Mouse (Mus musculus) heart, embryonic 13.5 days (tissue): ENCODE data around the gene Glmp. TPM values are rescaled to one million over a fixed set of nuclear protein-coding genes. Genes with fewer than 3 reads are reported as not detected.

Source experiments
- ATAC-seq: fragments of 200-750 bp; cut with Nextera tagmentation; 2 replicates; pipeline ENCODE4 v1.8.0; 2017; ENCODE audit warnings: moderate TSS enrichment; ENCODE audit not compliant: insufficient number of reproducible peaks, low FRiP score, low TSS enrichment; ENCODE audit errors: extremely low read depth
- H3K27ac ChIP-seq: fragments of 300-500 bp; sonication (generic); replicated peaks from 2 replicates; pipeline ENCODE4 v1.5.1; 2015; ENCODE audit warnings: moderate library complexity, mild to moderate bottlenecking, inconsistent platforms
- H3K27me3 ChIP-seq: fragments of 300-500 bp; sonication (generic); replicated peaks from 2 replicates; pipeline ENCODE4 v1.6.1; 2015; ENCODE audit warnings: mild to moderate bottlenecking, inconsistent platforms
- H3K36me3 ChIP-seq: fragments of 300-500 bp; sonication (generic); 2 replicates; pipeline ENCODE4 v1.6.1; 2015; ENCODE audit warnings: mild to moderate bottlenecking, inconsistent platforms
- H3K4me1 ChIP-seq: fragments of 300-500 bp; sonication (generic); 2 replicates; pipeline ENCODE4 v1.6.1; 2015; ENCODE audit warnings: inconsistent platforms
- H3K4me2 ChIP-seq: fragments of 300-500 bp; sonication (generic); 2 replicates; pipeline ENCODE4 v1.6.1; 2015; ENCODE audit warnings: inconsistent platforms, mild to moderate bottlenecking, moderate library complexity
- H3K4me3 ChIP-seq: fragments of 300-500 bp; sonication (generic); 2 replicates; pipeline ENCODE4 v1.5.1; 2015; ENCODE audit warnings: moderate library complexity, mild to moderate bottlenecking, inconsistent platforms
- H3K9ac ChIP-seq: fragments of 300-500 bp; sonication (generic); 2 replicates; pipeline ENCODE4 v1.6.1; 2015; ENCODE audit warnings: inconsistent platforms, mild to moderate bottlenecking, moderate library complexity
- H3K9me3 ChIP-seq: fragments of 300-500 bp; sonication (generic); 2 replicates; pipeline ENCODE4 v1.6.1; 2016; ENCODE audit warnings: inconsistent platforms
- WGBS: fragments of 180-500 bp; shearing (Covaris S2); methylation state at CpG from one replicate; pipeline ENCODE4 v1.1.7; 2015; ENCODE audit warnings: mixed read lengths; 5-methylcytosine and 5-hydroxymethylcytosine counted together
- polyA plus RNA-seq: library from polyadenylated mRNA; unstranded; fragments of >200 nt; fragmentation: Nextera tagmentation; extraction: Ambion mirVana; gene quantifications from 2 replicates; pipeline ENCODE4 v1.2.1, GENCODE M21; 2015

Gene Glmp
- polyA plus RNA-seq, 1 experiment from 2014 or later: 160 TPM

DNA sequence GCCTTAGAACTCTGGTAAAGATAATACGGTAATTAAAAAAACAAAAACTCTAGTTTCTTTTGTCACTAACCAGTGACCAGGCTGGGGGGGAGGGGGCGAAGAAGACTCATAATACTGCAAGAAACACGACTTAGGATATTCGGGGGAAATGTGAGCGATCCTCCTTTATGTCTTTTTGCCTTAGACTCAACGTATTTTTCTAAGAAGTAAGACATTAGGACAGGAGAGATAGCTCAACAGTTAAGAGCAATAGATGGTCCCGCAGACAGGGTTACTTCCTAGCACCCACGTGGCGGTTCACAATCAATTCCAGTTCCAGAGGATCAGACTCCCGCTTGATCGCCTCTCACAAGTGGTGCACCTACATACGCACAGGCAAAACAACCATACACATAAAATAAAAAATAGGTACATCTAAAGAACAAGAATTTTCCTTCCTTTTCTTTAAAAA lies 28.7 kb upstream of the Glmp start:
- 2% methylated on average over 12 of the region's 12 CpGs for WGBS
- peak overlapping the region; percentile 95 for H3K27ac ChIP-seq

DNA sequence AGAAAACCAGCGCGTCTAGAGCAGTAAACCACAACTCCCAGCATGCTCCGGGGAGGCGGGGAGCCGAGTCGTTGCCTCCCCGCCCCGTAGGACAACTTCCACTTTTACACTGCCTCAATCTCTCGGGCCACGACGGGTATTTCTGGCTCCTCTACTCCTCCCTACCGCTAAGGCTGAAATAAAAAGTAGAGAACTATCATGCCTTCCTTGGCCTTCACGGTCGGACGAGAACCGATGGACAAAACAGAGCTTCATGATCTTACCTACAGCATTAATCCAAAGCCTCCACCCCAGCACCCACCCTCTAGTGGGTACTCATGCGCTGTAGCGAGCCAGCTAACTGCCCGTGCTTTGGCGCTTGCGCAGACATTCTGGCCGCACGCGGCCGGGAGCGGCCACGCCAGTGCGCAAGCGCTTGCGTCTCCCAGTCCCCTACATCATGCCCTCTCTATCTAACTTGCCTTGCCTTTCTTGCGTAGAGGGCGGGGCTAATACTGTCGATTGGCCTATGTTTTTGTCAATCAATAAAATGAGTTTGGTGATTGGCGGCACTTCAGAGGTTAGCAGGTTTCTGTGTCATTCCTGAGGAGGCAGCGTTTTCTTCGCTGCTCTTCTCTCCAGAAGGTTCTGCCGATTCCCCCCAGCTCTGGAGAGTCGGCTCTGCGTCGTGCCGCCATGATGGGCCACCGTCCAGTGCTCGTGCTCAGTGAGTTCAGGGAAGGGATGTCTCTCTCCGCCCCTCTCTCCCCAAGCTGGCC lies 28.1 kb upstream of the Glmp start, which contains the start of the genes Tsacc and Cct3:
Tsacc (minus strand) TSS at position 439 of the 758 bp plus-strand sequence.
Cct3 (plus strand) TSS at position 556 of the 758 bp plus-strand sequence.
- peak; percentile 97 for ATAC-seq
- Histone ChIP-seq H3K4me1 (peaks cover 27% of the 10 kb centered on the region), H3K27me3 (no peaks in the 10 kb centered on the region), H3K27ac (peak within 1 kb of the TSS; percentile 95), H3K9ac (peak within 1 kb of the TSS; percentile 88), H3K4me3 (peak within 1 kb of the TSS; percentile 67), H3K4me2 (peak within 1 kb of the TSS; percentile 86), H3K9me3 (no peaks in the 10 kb centered on the region), H3K36me3 (peaks cover 30% of the 10 kb centered on the region)
- WGBS: under 1% methylated on average over 44 of the region's 44 CpGs

More for the DNA sequence above, 28.7 kb upstream of the Glmp start:
- H3K36me3 ChIP-seq: peaks cover 23% of the 10 kb centered on the region
- no peaks in the 10 kb centered on the region for H3K9me3 ChIP-seq
- H3K4me3 ChIP-seq: peak overlapping the region; percentile 67
- H3K4me2 ChIP-seq: peak overlapping the region; percentile 86
- ATAC-seq: no peak; the same call in 1 of the 2 replicates
- peaks cover 27% of the 10 kb centered on the region for H3K4me1 ChIP-seq
- no peaks in the 10 kb centered on the region for H3K27me3 ChIP-seq
- H3K9ac ChIP-seq: peak overlapping the region; percentile 81

DNA sequence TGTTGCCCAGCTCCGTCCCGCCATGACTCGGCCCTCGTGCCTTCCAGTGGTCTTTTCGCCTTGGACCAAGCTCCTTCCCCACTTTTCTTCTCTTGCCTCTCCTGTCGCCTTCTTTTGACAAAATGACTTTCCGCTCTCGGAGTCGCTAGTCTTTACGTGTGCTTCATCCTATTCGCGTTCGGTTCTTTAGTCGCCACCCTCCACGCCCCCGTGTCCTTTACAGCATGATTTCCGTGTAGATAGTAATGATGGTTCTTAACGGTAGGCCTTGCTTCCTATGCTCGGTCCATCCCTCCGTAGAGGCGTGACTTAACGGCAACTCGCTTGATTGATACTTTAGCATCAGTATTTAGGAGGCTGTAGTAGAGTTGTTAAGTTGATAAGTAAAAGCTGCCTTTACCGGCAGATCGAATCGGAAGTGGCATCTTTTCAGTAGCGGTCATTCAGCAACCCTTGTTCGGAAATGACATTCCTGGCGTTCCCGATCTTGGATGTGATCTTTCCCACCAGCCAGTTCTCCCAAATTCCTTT lies 27.4 kb upstream of the Glmp start:
- Histone ChIP-seq H3K27ac (peak overlapping the region; percentile 93), H3K4me3 (peak overlapping the region; percentile 67), H3K4me2 (peak overlapping the region; percentile 86), H3K9me3 (no peaks in the 10 kb centered on the region), H3K4me1 (peaks cover 27% of the 10 kb centered on the region), H3K9ac (peak overlapping the region; percentile 88), H3K36me3 (peaks cover 36% of the 10 kb centered on the region), H3K27me3 (no peaks in the 10 kb centered on the region)
- ATAC-seq: no peak
- WGBS: under 1% methylated on average over 30 of the region's 30 CpGs

DNA sequence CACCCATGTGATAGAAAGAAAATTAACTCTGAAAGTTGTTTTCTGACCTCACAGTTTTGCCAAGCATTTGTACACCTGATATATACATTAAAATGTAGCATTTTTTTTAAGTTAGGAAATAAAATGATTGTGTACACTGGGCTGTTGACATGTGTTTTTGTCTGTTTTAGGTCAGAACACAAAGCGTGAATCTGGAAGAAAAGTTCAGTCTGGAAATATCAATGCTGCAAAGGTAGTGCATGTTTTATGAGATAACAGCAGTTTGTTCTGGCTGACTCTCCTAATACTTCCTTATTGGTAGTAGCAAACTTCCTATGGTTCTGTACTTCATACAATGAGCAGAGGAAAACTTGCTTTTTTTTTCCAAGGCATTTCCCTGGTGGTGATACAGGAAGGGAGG lies 25.7 kb upstream of the Glmp start:
- WGBS: 70% methylated on average over 1 of the region's 1 CpGs
- peaks cover 52% of the 10 kb centered on the region for H3K36me3 ChIP-seq

DNA sequence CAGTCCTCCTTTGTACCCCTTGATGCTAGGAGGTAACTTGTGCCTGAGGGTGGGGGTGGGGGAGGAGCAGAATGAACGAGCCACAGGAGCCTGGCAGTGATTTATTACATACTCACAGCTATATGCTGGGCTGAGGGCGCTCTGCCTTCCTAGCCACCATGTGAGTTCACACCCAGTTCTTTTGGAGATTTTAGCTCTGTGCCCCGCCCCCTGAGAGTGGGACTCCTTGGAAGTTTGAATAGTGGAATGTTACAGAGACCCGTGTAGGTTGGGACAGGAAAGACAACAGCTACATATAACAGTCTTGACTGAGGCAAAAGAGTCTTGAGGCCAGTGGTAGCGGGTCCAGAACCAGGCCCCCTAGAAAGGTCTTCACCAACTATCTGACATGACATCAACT lies 4.1 kb downstream of the Glmp start:
- Histone ChIP-seq H3K27ac (no peak overlapping the region), H3K4me3 (no peak overlapping the region), H3K36me3 (peaks cover 38% of the 10 kb centered on the region), H3K4me1 (peaks cover 20% of the 10 kb centered on the region), H3K9ac (no peak overlapping the region), H3K4me2 (no peak overlapping the region), H3K27me3 (no peaks in the 10 kb centered on the region; the same call in 1 of the 2 replicates), H3K9me3 (no peaks in the 10 kb centered on the region)
- no peak for ATAC-seq
- WGBS: 73% methylated on average over 5 of the region's 5 CpGs

More for the DNA sequence above, 25.7 kb upstream of the Glmp start:
- Histone ChIP-seq H3K4me1 (peaks cover 27% of the 10 kb centered on the region), H3K27ac (no peak overlapping the region), H3K4me2 (peak overlapping the region; percentile 86), H3K4me3 (no peak overlapping the region), H3K9ac (no peak overlapping the region), H3K27me3 (no peaks in the 10 kb centered on the region), H3K9me3 (no peaks in the 10 kb centered on the region)
- ATAC-seq: no peak

DNA sequence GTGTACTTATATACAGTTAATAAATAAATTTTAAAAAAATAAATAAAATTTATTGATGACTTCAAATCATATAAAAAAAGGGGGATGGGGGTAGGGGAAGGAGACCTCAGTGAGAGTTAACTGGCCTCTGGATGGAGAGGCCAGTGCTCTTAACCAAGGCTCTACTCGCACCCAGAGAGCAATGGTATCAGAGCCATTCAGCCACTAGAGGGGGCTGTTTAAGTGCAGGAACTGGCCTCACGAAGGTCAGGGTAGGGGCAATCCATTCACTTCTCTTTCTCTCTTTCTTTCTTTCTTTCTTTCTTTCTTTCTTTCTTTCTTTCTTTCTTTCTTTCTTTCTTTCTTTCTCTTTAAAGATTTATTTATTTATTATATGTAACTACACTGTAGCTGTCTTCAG lies 6.5 kb downstream of the Glmp start:
- Histone ChIP-seq H3K4me3 (no peak overlapping the region), H3K4me1 (peaks cover 20% of the 10 kb centered on the region), H3K27ac (no peak overlapping the region), H3K9ac (no peak overlapping the region), H3K36me3 (peaks cover 36% of the 10 kb centered on the region), H3K27me3 (no peaks in the 10 kb centered on the region; the same call in 1 of the 2 replicates), H3K9me3 (no peaks in the 10 kb centered on the region), H3K4me2 (no peak overlapping the region)
- WGBS: 24% methylated on average over 2 of the region's 2 CpGs
- ATAC-seq: no peak

DNA sequence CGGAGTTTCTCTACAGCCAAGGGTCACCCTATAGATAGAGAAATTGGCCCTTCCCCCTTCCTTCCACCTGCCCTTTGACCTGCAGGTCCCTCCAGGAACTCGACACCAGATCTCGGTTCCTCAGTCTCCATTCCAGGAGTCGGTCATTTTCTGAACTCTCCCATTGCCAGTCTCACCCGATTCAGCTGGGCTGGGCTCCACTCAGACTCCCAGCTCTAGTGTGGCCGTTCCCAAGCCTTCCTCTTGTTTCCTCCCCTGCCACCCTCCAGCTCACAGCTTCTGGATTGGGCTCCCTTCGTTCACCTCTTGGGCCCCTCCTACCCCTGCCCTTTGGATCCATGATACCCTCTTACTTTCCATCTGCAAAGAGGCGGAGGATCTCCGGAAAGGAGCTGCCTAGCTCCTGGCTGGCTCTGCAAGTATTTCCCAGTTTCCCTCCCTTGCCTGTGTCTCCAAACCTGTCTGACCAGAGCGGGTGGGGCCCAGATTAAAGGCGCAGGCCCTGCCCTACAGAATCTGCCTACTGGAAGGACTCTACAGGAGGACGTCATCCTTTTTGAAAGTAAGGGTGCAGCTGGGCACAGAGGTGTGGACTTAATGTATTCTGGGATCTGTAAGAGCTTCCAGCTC lies 9.3 kb downstream of the Glmp start:
- Histone ChIP-seq H3K9me3 (no peaks in the 10 kb centered on the region), H3K27ac (no peak overlapping the region), H3K4me2 (peak overlapping the region; percentile 75), H3K4me1 (peaks cover 41% of the 10 kb centered on the region), H3K27me3 (no peaks in the 10 kb centered on the region; the same call in 1 of the 2 replicates), H3K4me3 (no peak overlapping the region), H3K36me3 (peaks cover 16% of the 10 kb centered on the region), H3K9ac (peak overlapping the region; percentile 58)
- WGBS: 42% methylated on average over 12 of the region's 12 CpGs
- no peak for ATAC-seq

DNA sequence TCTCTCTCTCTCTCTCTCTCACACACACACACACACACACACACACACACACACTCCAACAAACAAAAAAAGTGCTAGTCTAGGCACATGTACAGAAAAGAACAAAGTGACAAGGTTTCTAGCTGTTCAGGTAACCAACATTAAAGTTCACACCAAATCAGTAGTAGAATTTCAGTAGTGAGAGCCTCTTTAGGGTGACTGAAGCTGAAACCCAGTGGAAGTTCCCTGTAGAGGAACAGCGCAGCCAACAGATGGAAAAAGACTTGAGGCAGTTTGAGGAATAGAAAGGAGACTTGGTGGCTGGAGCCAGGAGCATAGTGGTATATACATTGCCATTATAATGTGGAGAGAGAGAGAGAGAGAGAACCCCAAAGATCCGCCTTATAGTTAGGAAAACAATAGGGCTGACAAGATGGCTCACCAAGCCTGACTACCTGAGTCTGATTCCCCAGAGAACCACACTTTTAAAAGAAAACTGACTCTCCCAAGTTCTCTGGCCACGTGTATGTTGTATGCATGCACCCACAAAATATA lies 10.1 kb downstream of the Glmp start:
- no peaks in the 10 kb centered on the region for H3K9me3 ChIP-seq
- H3K4me3 ChIP-seq: peak overlapping the region; percentile 73
- peaks cover 8% of the 10 kb centered on the region for H3K36me3 ChIP-seq
- 39% methylated on average over 3 of the region's 3 CpGs for WGBS
- H3K27me3 ChIP-seq: no peaks in the 10 kb centered on the region; the same call in 1 of the 2 replicates
- peak overlapping the region; percentile 75 for H3K4me2 ChIP-seq
- ATAC-seq: no peak
- H3K4me1 ChIP-seq: peaks cover 44% of the 10 kb centered on the region
- peak overlapping the region; percentile 96 for H3K27ac ChIP-seq
- H3K9ac ChIP-seq: peak overlapping the region; percentile 92

DNA sequence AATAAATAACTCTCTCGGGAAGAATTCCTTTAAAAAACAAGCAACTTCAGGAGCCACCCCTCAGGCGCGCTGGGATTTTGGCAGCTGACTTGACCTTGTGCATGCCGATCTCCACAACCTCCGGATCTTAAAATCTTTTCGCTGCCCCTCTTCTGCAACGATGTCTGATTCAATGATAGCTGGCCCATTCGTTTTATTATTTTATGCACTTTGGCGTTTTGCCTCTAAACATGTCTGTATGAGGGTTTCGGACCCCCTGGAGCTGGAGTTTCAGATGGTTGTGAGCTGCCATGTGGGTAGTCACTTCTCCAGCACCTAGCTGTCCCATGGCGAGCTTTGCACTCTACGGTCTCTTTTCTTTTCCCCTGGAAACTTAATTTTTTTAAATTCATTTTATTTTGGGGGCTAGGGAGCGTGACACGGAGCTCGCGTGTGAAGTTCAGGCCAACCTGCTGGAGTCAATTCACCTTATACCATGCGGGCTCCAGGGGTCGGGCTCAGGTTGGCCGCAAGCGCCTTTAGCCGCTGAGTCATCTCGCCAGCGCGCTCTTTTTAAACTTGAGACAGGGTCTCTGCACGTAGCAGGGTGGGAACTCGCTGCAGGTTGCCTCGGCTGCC lies 10.7 kb downstream of the Glmp start:
- Histone ChIP-seq H3K27me3 (no peaks in the 10 kb centered on the region; the same call in 1 of the 2 replicates), H3K9ac (peak overlapping the region; percentile 92), H3K36me3 (peaks cover 7% of the 10 kb centered on the region), H3K4me1 (peaks cover 44% of the 10 kb centered on the region), H3K4me3 (peak overlapping the region; percentile 73), H3K27ac (peak overlapping the region; percentile 96), H3K9me3 (no peaks in the 10 kb centered on the region), H3K4me2 (peak overlapping the region; percentile 75)
- ATAC-seq: peak; percentile 25; the same call in 1 of the 2 replicates
- WGBS: under 1% methylated on average over 27 of the region's 27 CpGs

DNA sequence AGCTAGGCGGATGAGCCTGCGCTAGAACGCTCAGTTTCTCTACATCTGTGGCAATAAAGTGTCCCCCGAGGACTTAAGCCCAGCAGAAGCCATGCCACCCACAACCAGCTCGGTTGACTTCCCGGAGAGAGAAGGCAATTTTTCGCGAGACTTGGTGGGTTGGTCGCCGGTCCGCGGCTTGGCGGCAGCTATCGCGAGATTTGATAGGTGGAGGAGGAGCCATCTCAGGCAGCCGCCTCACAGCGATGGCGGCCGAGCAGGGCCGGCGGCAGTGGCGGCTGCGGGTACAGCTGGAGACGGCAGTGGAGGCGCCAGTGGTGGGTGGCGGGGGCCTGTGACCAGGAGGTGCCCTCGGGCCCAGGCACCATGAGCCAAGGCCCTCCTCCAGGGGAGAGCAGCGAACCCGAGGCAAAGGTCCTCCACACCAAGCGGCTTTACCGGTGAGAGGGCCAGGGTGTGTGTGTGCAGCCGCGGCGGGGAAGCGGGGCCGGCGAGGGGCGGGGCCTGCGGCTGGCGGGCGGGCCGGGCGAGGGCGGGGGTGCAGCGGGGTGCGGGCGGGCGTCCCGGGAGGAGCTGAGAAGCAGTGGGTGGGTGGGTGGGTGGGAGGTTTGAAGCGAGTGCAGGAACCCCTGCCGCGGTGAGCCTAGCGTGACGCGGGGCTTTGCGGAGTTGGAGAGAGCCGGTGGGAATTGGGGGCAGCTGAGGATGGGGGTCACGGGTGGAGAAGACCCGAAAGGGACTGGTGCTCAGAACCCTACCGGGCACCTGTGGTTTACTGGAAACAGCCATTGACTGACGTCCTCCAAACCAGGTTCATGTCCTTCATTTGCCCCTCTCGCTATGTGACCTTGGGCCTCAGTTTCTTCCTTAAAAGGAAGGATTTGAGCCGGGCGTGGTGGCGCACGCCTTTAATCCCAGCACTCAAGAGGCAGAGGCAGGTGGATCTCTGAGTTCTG lies 11.5 kb downstream of the Glmp start, which contains the start of the genes Tmem79 and Smg5:
Tmem79 (minus strand) TSS at position 91 of the 956 bp plus-strand sequence.
Smg5 (plus strand) TSS at position 203 of the 956 bp plus-strand sequence.
- H3K27ac ChIP-seq: peak within 1 kb of the TSS; percentile 96
- no peaks in the 10 kb centered on the region for H3K9me3 ChIP-seq
- H3K27me3 ChIP-seq: no peaks in the 10 kb centered on the region; the same call in 1 of the 2 replicates
- peak within 1 kb of the TSS; percentile 73 for H3K4me3 ChIP-seq
- WGBS: 2% methylated on average over 51 of the region's 66 CpGs
- H3K4me1 ChIP-seq: peaks cover 46% of the 10 kb centered on the region
- H3K4me2 ChIP-seq: peak within 1 kb of the TSS; percentile 75
- peaks cover 7% of the 10 kb centered on the region for H3K36me3 ChIP-seq
- peak within 1 kb of the TSS; percentile 92 for H3K9ac ChIP-seq
- ATAC-seq: peak; percentile 80
